Mouse (Mus musculus) macrophage (primary cell): ENCODE results near the gene Mettl21c. TPM values are rescaled to one million over a fixed set of nuclear protein-coding genes. Genes with fewer than 3 reads are reported as not detected.
"Not testable (repeated sequence)": the region's sequence is repeated elsewhere in the genome, so short reads cannot be mapped to it uniquely, and the experiment has no call there.

Experiments
- H3K27ac ChIP-seq: fragments of 350-480 bp; formaldehyde crosslinking; 2 replicates; pipeline ENCODE4 v1.9.0; 2021
- H3K36me3 ChIP-seq: fragments of 350-480 bp; formaldehyde crosslinking; 2 replicates; pipeline ENCODE4 v1.9.0; 2021; ENCODE audit errors: inconsistent target
- H3K4me3 ChIP-seq: fragments of 350-480 bp; formaldehyde crosslinking; 2 replicates; pipeline ENCODE4 v1.9.0; 2021; ENCODE audit errors: inconsistent target
- H3K79me2 ChIP-seq: fragments of 350-480 bp; formaldehyde crosslinking; 2 replicates; pipeline ENCODE4 v1.9.0; 2021; ENCODE audit errors: inconsistent target
- WGBS: methylation state at CpG from one replicate; pipeline ENCODE4 v1.1.7; 2026; ENCODE audit warnings: inconsistent platforms; ENCODE audit not compliant: missing documents; 5-methylcytosine and 5-hydroxymethylcytosine counted together
- polyA plus RNA-seq: library from polyadenylated mRNA; stranded (reverse); fragments of 250-400 nt; gene quantifications from 3 replicates; pipeline ENCODE4 v1.2.4, GENCODE M21; 2018; ENCODE audit warnings: inconsistent platforms
- total RNA-seq, 78 experiments: library from RNA; depleted of rRNA; stranded (reverse); fragments of 250-400 nt; gene quantifications; 1 replicate in 9 of 78; 2 replicates in 24 of 78; 3 replicates in 43 of 78; 4 replicates in 2 of 78; pipeline ENCODE4 v1.2.4; 2018; ENCODE audit warnings: inconsistent platforms in 56 of 78

The Mettl21c gene
- total RNA-seq (2018; cell fraction: chromatin; rRNA removed), result not detected
- not detected for total RNA-seq (2018; cell fraction: cytosol; rRNA removed)
- total RNA-seq (2018; cell fraction: nucleus; rRNA removed), result under 1 TPM in 1 of 26 experiments, not detected in 25; 0.18 TPM
- not detected in 3 replicates for polyA plus RNA-seq

DNA sequence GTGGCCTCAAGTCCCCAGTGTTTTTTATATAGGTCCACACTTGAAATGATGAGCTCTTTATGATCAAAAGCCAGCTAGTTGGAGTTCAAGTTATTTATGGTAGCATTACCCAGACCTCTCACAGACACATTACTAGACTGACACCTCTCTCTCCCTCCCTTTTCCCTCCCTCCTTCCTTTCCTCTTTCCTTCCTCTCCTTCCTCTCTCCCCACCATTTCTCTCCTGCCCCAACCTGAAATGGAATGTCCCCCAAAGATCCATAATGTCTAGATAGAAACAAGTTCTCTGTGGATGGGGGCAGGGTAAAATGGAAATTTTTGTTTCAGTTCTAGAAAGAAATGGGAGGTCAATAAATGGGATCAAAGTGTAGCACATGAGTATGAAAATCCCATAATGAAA, at the start of gene Mettl21c:
Gene Mettl21c, minus strand, starts transcription at position 101 of the 400 bp plus-strand sequence.
- H3K27ac ChIP-seq, result no peak within 1 kb of the TSS
- H3K36me3 ChIP-seq, result no peaks in the 10 kb centered on the region
- no peak within 1 kb of the TSS for H3K4me3 ChIP-seq
- no peaks in the 10 kb centered on the region for H3K79me2 ChIP-seq

GRCm38 (mm10) chr1:44064625-44065024, 44.8 kb upstream of the Mettl21c start:
- H3K27ac ChIP-seq, result no peak overlapping the region
- no peaks in the 10 kb centered on the region for H3K79me2 ChIP-seq
- 0% methylated on average over 1 of the region's 1 CpGs for WGBS
- H3K36me3 ChIP-seq, result no peaks in the 10 kb centered on the region
- no peak overlapping the region for H3K4me3 ChIP-seq

- Histone ChIP-seq H3K36me3 (no peaks in the 10 kb centered on the region), H3K4me3 (no peak overlapping the region), H3K79me2 (no peaks in the 10 kb centered on the region), H3K27ac (no peak overlapping the region)
- WGBS, result 96% methylated on average over 6 of the region's 6 CpGs
These were observed 43.6 kb upstream of the Mettl21c start for GRCm38 (mm10) chr1:44063439-44063838.

GRCm38 (mm10) chr1:44061836-44062235, 42.0 kb upstream of the Mettl21c start, which contains the start of gene Gm8251:
Gene Gm8251 (minus strand): TSS chr1:44061936.
- H3K79me2 ChIP-seq, result no peaks in the 10 kb centered on the region
- no peaks in the 10 kb centered on the region for H3K36me3 ChIP-seq
- WGBS, result 85% methylated on average over 2 of the region's 2 CpGs

DNA sequence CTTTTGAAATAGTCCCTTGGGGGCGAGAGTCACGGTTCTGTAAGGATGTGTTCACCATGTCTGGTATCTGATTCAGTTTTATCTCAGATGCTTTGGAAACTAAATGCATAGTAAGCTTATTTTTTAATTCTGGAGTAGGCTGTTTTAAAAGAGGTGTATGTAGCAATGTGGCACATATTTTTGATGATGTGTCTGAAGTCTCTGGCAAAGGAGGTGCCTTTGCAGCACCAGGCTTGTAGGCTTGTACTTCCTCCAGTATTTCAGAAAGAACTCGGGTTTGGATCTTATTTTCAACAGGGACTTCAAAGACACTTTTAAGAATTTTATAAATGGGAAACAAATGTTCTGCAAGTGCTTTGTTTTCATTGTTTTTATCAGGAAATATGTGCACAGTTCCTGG, 38.0 kb upstream of the Mettl21c start:
- Histone ChIP-seq H3K79me2 (no peaks in the 10 kb centered on the region), H3K27ac (no peak overlapping the region), H3K4me3 (no peak overlapping the region), H3K36me3 (no peaks in the 10 kb centered on the region)
- 84% methylated on average over 3 of the region's 3 CpGs for WGBS

More at GRCm38 (mm10) chr1:44061836-44062235, 42.0 kb upstream of the Mettl21c start, which contains the start of gene Gm8251:
- Histone ChIP-seq H3K4me3 (no peak within 1 kb of the TSS), H3K27ac (no peak within 1 kb of the TSS)

DNA sequence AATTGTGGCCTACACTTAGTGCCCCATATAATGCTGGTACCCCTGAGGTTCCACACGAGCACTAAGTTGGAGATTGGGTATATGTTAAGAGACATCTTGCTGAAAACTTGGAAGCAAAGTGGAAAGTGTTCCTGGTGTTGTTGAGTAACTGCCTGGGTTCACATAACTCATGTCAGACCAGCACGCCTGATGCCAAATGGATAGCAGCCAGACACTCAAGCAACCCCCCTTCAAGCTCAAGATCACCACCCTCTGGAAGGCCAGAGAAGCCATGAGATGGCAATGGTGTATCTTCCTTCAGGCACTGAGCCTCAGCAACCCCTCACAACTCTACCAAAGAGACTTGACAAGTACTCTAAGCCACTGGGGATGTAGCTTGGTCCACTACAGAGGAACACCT, 26.7 kb upstream of the Mettl21c start:
- WGBS, result 100% methylated on average over 2 of the region's 2 CpGs
- Histone ChIP-seq H3K4me3 (no peak overlapping the region), H3K36me3 (no peaks in the 10 kb centered on the region), H3K79me2 (no peaks in the 10 kb centered on the region), H3K27ac (no peak overlapping the region)

DNA sequence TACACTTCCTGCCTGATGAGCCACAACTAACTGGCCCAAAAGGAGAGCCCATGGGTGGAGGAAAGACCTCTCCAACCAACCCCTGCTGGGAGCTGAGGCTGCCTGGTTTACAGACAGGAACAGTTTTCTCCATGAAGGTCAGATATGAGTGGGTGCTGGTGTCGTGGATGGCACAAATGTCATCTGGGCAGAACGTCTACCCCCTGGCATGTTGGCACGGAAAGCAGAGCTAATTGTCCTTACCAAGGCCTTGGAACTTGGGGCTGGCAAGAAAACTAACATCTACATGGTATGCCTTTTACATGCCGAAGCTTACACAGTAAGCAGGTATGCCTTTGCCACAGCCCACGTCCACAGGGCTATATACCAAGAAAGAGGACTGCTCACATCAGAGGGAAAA, 25.9 kb upstream of the Mettl21c start:
- H3K27ac ChIP-seq, H3K4me3 ChIP-seq, H3K79me2 ChIP-seq, H3K36me3 ChIP-seq: not testable (repeated sequence)
- WGBS, result 95% methylated on average over 4 of the region's 5 CpGs

DNA sequence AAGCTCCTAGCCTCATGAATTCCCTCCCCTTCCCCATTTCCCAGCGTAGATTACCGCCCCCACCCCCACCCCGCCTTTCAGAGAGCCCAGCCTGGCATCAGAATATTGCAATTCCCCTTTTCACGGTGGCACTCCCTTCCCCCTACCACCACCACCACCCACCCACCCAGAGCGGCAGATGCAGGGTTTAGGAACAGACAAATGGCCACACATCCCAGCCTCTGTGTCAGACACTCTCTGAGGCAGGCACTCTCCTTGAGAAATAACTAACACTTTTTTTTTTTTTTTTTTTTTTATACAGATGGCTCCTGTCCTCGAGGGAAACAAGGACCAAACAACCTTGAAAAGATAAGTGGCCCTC, 22.7 kb upstream of the Mettl21c start:
- Histone ChIP-seq H3K36me3 (no peaks in the 10 kb centered on the region), H3K79me2 (no peaks in the 10 kb centered on the region), H3K27ac (no peak overlapping the region), H3K4me3 (peak overlapping the region; percentile 24; the same call in 1 of the 2 replicates)
- 14% methylated on average over 3 of the region's 6 CpGs for WGBS

DNA sequence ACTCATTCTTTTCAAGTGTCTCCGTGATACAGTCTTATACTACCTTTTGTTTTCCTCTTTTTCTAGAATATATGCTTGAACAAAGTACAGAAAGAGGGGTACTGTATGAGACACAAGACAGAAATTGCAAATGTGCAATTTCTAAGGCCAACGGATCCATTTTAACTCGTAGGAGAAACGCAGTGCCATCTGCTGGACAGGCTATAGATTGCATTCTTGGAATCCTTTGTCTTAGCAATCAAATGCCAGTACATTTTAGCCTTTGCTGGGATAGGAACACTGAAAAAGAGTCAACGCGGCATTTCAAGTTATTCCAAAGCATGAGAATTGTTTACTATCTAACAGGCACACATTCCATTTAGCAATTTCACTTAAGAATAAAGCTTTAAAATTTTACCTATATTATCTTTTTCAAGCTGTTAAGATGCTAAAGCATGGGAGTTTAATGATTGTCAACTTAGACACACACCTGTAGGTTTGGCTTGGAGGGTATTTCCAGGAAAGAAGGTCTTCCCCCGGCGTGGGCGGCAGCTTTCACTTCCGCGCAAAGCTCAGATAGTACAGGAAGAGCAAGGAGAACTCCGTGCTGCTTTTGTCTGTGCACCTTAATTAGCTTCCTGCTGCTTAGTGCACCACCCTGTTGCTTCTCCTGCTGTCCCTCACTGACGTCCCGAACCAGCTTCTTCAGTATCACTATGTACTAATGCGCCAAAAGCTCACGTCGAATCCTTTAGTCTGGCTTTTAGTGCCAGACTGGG, 22.1 kb upstream of the Mettl21c start:
- Histone ChIP-seq H3K27ac (no peak overlapping the region), H3K36me3 (no peaks in the 10 kb centered on the region), H3K4me3 (peak overlapping the region; percentile 24; the same call in 1 of the 2 replicates), H3K79me2 (no peaks in the 10 kb centered on the region)
- 2% methylated on average over 17 of the region's 17 CpGs for WGBS

- Histone ChIP-seq H3K4me3 (no peak overlapping the region), H3K27ac (no peak overlapping the region), H3K36me3 (no peaks in the 10 kb centered on the region), H3K79me2 (no peaks in the 10 kb centered on the region)
- 95% methylated on average over 5 of the region's 5 CpGs for WGBS
These were observed 13.1 kb upstream of the Mettl21c start for GRCm38 (mm10) chr1:44032948-44033347.

- no peaks in the 10 kb centered on the region for H3K36me3 ChIP-seq
- no peak overlapping the region for H3K27ac ChIP-seq
- 90% methylated on average over 2 of the region's 2 CpGs for WGBS
- H3K4me3 ChIP-seq, result no peak overlapping the region
- no peaks in the 10 kb centered on the region for H3K79me2 ChIP-seq
These were observed 12.4 kb upstream of the Mettl21c start for GRCm38 (mm10) chr1:44032213-44032612.

GRCm38 (mm10) chr1:44027651-44028050, 7.8 kb upstream of the Mettl21c start:
- WGBS, result 100% methylated on average over 1 of the region's 1 CpGs
- H3K4me3 ChIP-seq, result no peak overlapping the region

GRCm38 (mm10) chr1:44022656-44023055, 2.8 kb upstream of the Mettl21c start:
- H3K79me2 ChIP-seq, result no peaks in the 10 kb centered on the region
- H3K27ac ChIP-seq, result no peak overlapping the region
- 90% methylated on average over 1 of the region's 1 CpGs for WGBS
- H3K4me3 ChIP-seq, result no peak overlapping the region
- H3K36me3 ChIP-seq, result no peaks in the 10 kb centered on the region

More at GRCm38 (mm10) chr1:44027651-44028050, 7.8 kb upstream of the Mettl21c start:
- Histone ChIP-seq H3K36me3 (no peaks in the 10 kb centered on the region), H3K27ac (no peak overlapping the region), H3K79me2 (no peaks in the 10 kb centered on the region)

- 91% methylated on average over 2 of the region's 2 CpGs for WGBS
- no peaks in the 10 kb centered on the region for H3K36me3 ChIP-seq
- no peaks in the 10 kb centered on the region for H3K79me2 ChIP-seq
- no peak overlapping the region for H3K4me3 ChIP-seq
- H3K27ac ChIP-seq, result no peak overlapping the region
These were observed 4.3 kb downstream of the Mettl21c start for GRCm38 (mm10) chr1:44015556-44015955.

- no peak overlapping the region for H3K27ac ChIP-seq
- H3K4me3 ChIP-seq, result no peak overlapping the region
- WGBS, result 100% methylated on average over 2 of the region's 2 CpGs
- no peaks in the 10 kb centered on the region for H3K79me2 ChIP-seq
- H3K36me3 ChIP-seq, result peaks cover 55% of the 10 kb centered on the region
These were observed 15.3 kb downstream of the Mettl21c start for GRCm38 (mm10) chr1:44004513-44004912.
